Mouse (Mus musculus) lung, embryonic 15.5 days (tissue): ENCODE measurements at regions not wholly inside any gene's neighbourhood (a gene's known extent, or its start where the extent isn't known, plus 50 kb on each side); places are given as distances from the start of the nearest gene placed in this dataset.

Experiments
- ATAC-seq: fragments of 200-750 bp; cut with Nextera tagmentation; 2 replicates; pipeline ENCODE4 v1.8.0; 2017; ENCODE audit warnings: moderate number of reproducible peaks, borderline replicate concordance; ENCODE audit not compliant: low FRiP score, low TSS enrichment; ENCODE audit errors: extremely low read depth
- H3K27ac ChIP-seq: fragments of 300-500 bp; sonication (generic); 2 replicates; pipeline ENCODE4 v1.5.1; 2015; ENCODE audit warnings: moderate library complexity, mild to moderate bottlenecking, inconsistent platforms
- H3K27me3 ChIP-seq: fragments of 300-500 bp; sonication (generic); 2 replicates; pipeline ENCODE4 v1.6.1; 2015; ENCODE audit warnings: inconsistent platforms
- H3K36me3 ChIP-seq: fragments of 300-500 bp; sonication (generic); 2 replicates; pipeline ENCODE4 v1.6.1; 2015; ENCODE audit warnings: inconsistent platforms
- H3K4me1 ChIP-seq: fragments of 300-500 bp; sonication (generic); 2 replicates; pipeline ENCODE4 v1.6.1; 2015; ENCODE audit warnings: inconsistent platforms
- H3K4me2 ChIP-seq: fragments of 300-500 bp; sonication (generic); 2 replicates; pipeline ENCODE4 v1.6.1; 2015; ENCODE audit warnings: inconsistent platforms, mild to moderate bottlenecking, moderate library complexity
- H3K4me3 ChIP-seq: fragments of 300-500 bp; sonication (generic); 2 replicates; pipeline ENCODE4 v1.5.1; 2015; ENCODE audit warnings: mild to moderate bottlenecking, inconsistent platforms
- H3K9ac ChIP-seq: fragments of 300-500 bp; sonication (generic); 2 replicates; pipeline ENCODE4 v1.6.1; 2015; ENCODE audit warnings: inconsistent platforms
- H3K9me3 ChIP-seq: fragments of 300-500 bp; sonication (generic); 2 replicates; pipeline ENCODE4 v1.6.1; 2016; ENCODE audit warnings: inconsistent platforms
- WGBS: fragments of 180-500 bp; shearing (Covaris S2); methylation state at CpG from one replicate; pipeline ENCODE4 v1.1.7; 2015; 5-methylcytosine and 5-hydroxymethylcytosine counted together

- H3K4me2 ChIP-seq, result no peak overlapping the region
- no peaks in the 10 kb centered on the region for H3K9me3 ChIP-seq
- H3K4me3 ChIP-seq, result no peak overlapping the region
- ATAC-seq, result no peak
- H3K27ac ChIP-seq, result no peak overlapping the region
- H3K4me1 ChIP-seq, result 0 out of 2 replicates have a peak, but pooled peaks cover 4% of the 10 kb centered on the region
- 97% methylated on average over 2 of the region's 2 CpGs for WGBS
- H3K36me3 ChIP-seq, result no peaks in the 10 kb centered on the region
- no peak overlapping the region for H3K9ac ChIP-seq
- H3K27me3 ChIP-seq, result no peaks in the 10 kb centered on the region
Observed at GRCm38 (mm10) chr7:111138038-111138437, 55.2 kb upstream of the Eif4g2 start.

DNA sequence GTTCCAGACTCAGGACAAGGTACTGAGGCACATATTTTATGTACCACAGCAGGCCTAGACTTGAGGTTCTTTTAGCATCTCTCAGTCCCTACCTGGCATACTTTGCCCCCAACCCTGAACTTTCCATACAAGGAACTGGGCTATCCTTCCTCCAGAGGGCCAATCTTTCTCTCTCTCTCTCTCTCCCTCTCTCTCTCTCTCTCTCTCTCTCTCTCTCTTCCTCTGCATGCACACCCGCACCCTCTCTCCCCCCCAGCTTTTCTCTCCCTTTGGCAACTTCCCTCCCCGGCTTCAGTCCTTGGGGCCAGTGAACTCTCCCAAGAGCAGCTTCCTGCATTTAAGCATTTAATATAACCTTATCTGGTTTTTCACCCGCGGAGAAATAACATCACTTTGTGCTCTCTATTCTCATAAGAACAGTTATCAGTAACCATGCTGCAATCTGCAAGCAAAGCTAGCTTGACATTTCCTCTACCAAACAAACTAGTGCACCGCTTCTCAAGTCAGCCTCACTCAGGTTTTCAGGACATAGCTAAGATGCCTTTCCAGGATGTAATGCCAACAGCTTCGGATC lies 53.3 kb upstream of the Eif4g2 start:
- 0 out of 2 replicates have a peak, but pooled peaks cover 4% of the 10 kb centered on the region for H3K4me1 ChIP-seq
- no peak overlapping the region for H3K27ac ChIP-seq
- 39% methylated on average over 6 of the region's 6 CpGs for WGBS
- no peaks in the 10 kb centered on the region for H3K9me3 ChIP-seq
- H3K9ac ChIP-seq, result no peak overlapping the region
- H3K4me3 ChIP-seq, result no peak overlapping the region
- no peaks in the 10 kb centered on the region for H3K27me3 ChIP-seq
- ATAC-seq, result no peak
- no peak overlapping the region for H3K4me2 ChIP-seq
- H3K36me3 ChIP-seq, result no peaks in the 10 kb centered on the region

GRCm38 (mm10) chr7:111134496-111134895 lies 51.7 kb upstream of the Eif4g2 start:
- no peak overlapping the region for H3K27ac ChIP-seq
- no peak overlapping the region for H3K4me2 ChIP-seq
- H3K4me1 ChIP-seq, result 0 out of 2 replicates have a peak, but pooled peaks cover 4% of the 10 kb centered on the region
- no peaks in the 10 kb centered on the region for H3K27me3 ChIP-seq
- 91% methylated on average over 2 of the region's 2 CpGs for WGBS
- H3K9ac ChIP-seq, result no peak overlapping the region
- ATAC-seq, result no peak
- H3K4me3 ChIP-seq, result no peak overlapping the region
- H3K9me3 ChIP-seq, result no peaks in the 10 kb centered on the region
- no peaks in the 10 kb centered on the region for H3K36me3 ChIP-seq
